Mouse (Mus musculus): ENCODE data around the gene St6galnac5.

DNA sequence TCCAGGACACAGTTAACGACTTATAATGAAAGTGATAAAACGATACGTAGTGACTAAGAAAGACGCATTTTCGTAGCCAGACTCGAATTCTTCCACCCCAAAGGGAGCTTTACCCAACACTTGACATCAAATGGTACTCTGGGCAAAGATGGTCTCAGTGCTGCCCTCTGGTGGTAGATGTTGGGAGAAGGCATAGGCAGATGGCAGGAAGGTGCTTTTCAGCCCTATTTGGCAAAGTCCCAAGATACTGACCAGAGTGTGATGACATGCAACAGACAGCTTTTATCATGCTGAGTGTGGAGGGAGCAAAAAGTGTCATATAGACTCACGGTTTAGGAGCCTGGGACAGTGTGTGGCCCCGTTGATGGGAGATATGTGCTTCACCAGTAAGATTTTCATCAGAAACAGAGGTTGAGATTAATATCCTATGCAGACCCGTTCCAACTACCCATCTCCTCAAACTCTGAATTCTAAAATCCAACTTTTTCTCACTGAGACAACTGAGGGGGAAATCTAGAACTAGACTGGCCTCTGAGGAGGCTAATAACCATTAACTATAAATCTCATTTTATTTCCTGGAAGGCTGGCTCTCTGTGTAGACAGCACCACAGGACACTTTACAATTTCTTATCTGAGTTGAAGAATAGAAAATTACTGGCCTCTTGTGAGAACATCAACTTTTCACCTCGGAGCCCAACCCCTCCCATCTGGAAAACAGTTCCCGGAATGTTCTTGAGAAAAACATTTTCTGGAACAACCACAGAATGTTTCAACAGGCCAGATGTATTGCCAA lies 23.5 kb downstream of the St6galnac5 start:
- peak; percentile 76 for TF ChIP-seq CTCF (conservative IDR thresholded peaks at IDR 0.05; ENCODE audit: low read length)
- TF ChIP-seq NANOG (IDR thresholded peaks at IDR 0.05; ENCODE audit: borderline replicate concordance, low read length): no peak

Data from E14TG2a.4 (cell line).